Mouse (Mus musculus): Measurements from ENCODE around the gene Tox2.

GRCm38 (mm10) chr2:163158979-163159378 lies 43.9 kb upstream of the Tox2 start:
- TF ChIP-seq GATA1 (IDR thresholded peaks at IDR 0.05; ENCODE audit: low read length), result no peak
- TF ChIP-seq TAL1 (IDR thresholded peaks at IDR 0.05; ENCODE audit: low read length), result no peak

Data from erythroblast, embryonic 14.5 days (primary cell).